Mouse (Mus musculus): ENCODE measurements around the gene Pax4.

Pax4 gene

DNA sequence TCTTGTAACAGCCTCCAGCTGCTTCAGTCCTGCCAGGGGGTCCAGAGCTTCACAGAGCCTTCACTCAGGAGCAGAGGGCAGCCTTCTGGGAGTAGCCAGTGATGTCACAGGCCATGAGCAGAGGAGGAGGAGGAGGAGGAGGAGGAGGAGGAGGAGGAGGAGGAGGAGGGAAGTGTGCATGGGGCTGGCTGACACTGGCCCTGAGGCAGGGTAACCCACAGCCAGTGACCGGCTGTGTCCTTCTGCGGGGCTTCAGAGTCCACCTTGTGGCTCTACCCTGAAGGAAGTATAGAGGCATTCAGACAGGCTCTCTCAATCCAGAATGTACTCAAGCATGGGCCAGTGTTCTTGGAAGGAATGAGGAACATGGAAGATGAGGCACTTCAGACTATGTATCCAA, at the start of gene Pax4:
Pax4 (minus strand) TSS at position 101 of the 400 bp plus-strand sequence.
- DNase-seq (ENCODE audit: low spot score) = no peak

GRCm38 (mm10) chr6:28497837-28498236, 48.7 kb upstream of the Pax4 start:
- no peak for DNase-seq (ENCODE audit: low spot score)

- DNase-seq (ENCODE audit: low spot score) = no peak
Observed at GRCm38 (mm10) chr6:28491198-28491597, 42.0 kb upstream of the Pax4 start.

GRCm38 (mm10) chr6:28490612-28491011, 41.5 kb upstream of the Pax4 start:
- no peak for DNase-seq (ENCODE audit: low spot score)

DNA sequence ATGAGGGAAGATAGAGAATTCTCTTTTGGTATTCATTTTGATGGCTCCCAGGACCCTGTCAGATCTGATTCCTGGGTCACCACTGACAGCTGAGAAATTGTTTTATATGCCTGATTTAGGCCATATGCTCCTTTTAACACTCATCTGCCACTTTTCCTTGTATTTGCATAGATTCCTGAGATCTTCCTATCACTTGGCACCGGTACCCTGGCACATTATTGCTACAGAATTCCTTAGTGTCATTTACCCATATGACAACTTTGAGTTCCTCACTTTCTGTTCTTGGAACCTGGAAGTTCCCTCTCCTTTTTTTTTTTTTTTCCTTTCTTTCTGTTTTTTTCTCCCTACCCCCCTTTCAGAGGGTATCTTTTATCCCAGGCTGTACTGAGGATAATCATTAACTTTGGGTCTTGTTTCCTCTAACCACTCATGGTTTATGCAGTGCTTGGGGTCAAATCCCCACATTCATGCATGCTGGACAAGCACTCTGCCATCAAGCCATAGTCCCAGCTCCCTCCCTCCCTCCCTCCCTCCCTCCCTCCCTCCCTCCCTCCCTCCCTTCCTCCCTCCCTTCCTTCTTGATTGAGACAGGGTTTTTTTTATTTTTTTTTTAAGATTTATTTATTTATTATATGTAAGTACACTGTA, 39.2 kb upstream of the Pax4 start:
- no peak for DNase-seq (ENCODE audit: low spot score)

GRCm38 (mm10) chr6:28486905-28487304, 37.8 kb upstream of the Pax4 start:
- no peak for DNase-seq (ENCODE audit: low spot score)

DNA sequence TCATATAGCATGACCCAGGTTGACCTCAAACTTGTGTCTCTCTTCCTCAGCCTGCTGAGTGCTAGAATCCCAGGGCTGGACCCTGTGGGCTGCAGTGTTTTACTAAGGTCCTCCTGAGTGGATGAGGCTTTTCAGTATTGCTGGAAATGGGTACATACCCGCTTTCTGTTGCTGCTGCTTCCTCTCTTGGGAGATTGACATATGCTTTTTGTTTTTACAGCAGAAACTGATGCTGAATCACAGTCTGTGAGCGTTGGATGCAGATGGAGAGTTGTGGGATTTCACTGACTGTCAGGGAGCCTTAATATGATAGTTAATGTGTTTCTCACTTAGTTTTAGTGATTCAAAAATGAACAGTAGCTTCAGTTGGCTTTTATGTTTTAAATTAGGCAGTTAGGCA, 37.3 kb upstream of the Pax4 start:
- DNase-seq (ENCODE audit: low spot score) = no peak

DNA sequence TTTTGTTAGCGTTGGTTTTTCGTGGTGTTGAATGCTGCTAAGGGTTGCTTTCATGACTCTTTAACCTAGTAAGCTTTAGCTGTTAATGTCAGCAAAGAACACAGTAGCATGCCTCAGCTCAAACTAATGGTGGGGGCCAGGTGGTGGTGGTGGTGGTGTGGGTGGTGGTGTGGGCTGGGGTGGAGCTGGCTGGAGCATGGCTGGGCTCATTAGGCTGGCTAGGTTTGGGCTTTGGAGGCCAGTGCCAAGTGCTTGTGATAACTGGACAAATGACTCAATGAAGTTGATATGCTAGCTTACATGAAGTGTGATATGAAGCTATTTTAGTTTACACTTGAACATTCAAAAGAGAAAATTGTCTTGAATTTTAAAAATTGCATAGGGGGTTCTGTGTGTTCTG, 36.9 kb upstream of the Pax4 start:
- no peak for DNase-seq (ENCODE audit: low spot score)

- DNase-seq (ENCODE audit: low spot score) = no peak
Observed at GRCm38 (mm10) chr6:28482711-28483315, 33.7 kb upstream of the Pax4 start.

DNA sequence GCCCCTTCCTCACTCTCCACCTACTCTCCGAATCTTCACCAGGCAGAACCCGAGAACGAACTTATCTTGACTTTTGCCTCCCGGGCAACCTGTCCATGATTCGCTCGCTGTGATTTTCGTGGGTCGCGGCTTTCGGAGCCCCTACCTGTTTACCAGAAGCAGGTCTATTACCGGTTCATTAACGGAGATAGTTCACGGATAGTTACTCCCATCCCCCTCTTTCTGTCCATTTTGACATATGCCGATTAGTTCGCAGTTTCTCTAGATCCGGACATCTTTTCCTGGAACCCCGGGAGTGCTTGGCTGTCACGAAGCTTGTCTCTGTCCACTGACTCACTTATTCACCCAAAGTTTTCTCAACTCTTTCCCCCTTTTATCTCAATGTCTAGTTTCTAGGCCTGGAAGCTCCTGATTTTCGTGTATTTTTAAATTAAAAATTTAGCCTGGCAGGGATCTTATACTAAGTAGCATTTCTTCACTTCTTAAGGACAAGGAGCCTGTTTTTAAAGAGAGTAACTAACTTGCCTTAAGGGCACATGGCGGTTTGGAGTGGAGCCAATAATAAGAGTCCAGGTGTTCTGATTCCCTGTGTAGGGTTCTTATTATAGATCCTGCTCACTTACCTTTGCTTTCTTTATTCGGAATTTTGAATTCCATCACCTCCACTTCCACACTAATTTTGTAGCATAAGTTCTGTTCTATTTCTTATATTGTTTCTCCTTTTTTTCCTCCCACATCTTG, 31.8 kb upstream of the Pax4 start:
- peak; percentile 54 for DNase-seq (ENCODE audit: low spot score)

DNA sequence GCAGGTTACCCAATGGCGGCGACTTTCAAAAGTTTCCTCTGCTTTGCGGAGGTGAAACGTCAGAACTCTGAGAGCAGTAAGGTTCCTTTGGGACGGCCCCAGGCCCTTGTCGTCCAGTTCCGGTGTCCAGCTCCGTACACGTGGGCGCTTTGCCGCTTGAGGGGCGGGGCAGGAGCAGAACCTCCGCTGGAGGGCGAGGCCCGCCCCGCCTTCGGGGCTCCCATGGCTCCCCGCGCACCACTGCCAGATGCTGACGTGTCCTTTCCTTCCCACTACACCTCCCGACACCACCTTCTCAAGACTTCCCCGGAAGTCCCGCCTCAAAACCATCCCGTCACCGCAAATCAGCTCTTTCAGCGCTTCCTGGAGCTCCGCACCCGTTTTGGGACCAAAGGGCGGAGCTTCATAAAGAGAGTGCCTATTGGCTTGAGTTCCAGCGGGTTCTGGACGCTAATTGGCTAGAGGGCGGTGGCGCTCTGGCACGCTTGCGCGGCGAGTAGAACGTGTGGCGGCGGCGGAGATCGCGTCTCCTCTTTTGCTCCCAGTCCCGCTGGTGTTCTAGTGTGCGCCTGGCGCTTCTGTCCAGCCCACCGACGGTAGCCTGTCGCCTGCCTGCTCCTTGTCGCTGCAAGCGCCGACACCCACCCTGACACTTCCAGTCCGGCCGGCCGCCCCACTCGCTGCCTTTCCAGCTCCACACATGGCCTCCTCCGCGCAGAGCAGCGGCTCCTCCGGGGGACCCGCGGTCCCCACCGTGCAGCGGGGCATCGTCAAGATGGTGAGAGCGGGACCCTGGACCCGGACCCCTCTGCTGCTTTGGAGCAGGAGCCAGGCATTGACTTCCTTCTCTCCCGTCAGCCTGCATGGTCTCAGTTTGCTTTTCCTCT, 31.0 kb upstream of the Pax4 start:
- peak; percentile 100 for DNase-seq (ENCODE audit: low spot score)

GRCm38 (mm10) chr6:28474839-28475238, 25.7 kb upstream of the Pax4 start, which contains the start of gene Snd1:
Snd1 (plus strand) TSS chr6:28475139.
- DNase-seq (ENCODE audit: low spot score) = no peak

DNA sequence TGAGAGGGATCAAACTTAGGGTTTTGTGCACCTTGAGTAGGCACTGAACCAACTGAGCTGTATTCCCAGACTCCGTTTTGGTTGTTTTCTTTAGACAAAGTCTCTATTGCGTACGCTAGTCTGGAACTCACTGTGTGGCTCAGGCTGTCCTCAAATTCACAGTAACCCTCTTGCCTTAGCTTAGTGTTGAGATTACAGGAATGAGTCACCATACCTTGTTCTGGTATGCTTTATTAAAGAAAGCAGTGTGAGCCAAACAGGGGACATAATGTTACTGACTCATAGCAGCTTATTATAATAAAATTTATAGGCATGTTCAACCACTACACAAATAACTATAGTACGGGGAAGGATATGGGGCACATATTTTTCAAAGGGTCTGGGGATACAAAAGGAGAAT, 25.1 kb upstream of the Pax4 start:
- no peak for DNase-seq (ENCODE audit: low spot score)

DNA sequence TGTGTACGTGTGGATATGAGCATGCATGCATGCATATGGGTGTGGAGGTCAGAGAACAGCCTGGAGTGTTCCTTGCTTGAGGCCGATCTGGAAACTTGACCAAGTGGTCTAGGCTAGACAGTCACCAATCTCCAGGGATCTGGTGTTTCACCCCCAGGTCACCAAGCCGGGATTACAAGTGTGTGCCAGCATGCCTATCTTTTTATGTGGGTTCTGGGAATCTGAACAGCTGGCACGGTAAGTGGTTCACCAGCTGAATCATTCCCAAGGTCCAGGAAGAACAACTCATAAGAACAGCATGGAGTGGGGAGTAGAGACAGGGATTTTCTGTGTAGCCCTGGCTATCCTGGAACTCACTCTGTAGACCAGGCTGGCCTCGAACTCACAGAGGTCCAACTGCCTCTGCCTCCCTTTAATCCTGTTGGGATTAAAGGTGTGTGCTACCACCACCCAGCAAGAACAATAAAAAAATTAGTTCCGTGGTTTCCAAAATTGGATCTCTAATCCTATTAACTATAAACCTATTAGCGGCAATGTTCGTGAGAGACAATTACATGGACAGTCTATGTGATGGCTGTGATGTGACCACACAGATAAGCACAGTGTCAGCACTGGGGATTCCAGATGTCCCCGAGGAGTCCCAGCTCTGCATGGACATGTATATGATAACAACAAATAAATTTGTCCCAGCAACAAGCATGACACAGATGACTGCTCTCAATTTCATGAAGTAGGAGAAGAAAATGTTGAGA, 22.3 kb upstream of the Pax4 start:
- DNase-seq (ENCODE audit: low spot score) = no peak

GRCm38 (mm10) chr6:28470621-28471020, 21.5 kb upstream of the Pax4 start:
- no peak for DNase-seq (ENCODE audit: low spot score)

DNA sequence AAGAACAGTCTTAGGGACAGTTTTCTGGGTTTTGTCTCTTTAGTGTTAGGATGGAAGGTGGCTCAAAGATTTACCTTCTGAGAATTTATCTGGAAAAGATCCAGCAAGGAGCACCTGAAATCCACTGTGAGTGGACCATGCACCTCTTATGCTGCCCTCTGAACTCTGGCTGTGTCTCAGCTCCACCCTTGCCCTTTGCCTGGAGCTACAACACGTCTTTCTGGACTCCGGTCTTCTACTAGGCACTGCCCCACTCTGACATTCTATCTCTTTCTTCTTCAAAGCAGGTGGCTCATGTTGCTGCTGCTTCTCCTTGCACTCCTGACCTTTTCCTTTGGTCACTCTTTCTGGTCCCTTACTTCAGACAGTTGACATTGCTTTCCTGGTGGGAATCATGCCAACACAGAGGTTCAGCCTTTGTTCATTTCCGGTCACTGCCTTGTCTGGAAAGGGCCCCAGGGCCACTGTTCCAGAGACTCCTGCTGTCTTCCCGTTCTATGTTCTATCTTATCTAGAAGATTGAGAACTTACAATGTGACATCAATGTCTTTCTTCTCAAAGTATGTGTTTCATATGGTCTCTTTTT, 21.0 kb upstream of the Pax4 start:
- no peak for DNase-seq (ENCODE audit: low spot score)

GRCm38 (mm10) chr6:28464630-28465029, 15.5 kb upstream of the Pax4 start:
- no peak for DNase-seq (ENCODE audit: low spot score)

DNA sequence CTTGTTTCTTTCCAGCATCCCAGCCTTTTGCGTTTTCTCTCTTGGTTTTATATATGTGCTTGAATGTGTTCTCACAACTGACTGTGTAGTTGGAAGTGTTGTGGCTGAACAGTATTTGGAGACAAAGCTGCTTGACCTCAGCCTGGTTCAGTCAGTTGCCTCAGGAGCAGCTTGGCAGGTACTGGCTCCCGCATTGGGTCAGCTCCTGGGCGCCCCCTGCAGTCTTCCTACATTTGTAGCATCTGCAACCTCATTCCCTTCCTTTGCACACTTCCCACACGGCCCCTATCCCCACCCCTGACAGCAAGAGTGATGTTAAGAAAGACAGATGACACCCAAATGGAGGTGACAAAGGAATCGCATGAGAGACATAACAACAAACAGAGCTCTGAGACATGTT, 11.4 kb upstream of the Pax4 start:
- DNase-seq (ENCODE audit: low spot score) = peak; percentile 37

- no peak for DNase-seq (ENCODE audit: low spot score)
Observed at GRCm38 (mm10) chr6:28459221-28459668, 10.1 kb upstream of the Pax4 start.

GRCm38 (mm10) chr6:28450977-28451376, 1.8 kb upstream of the Pax4 start:
- DNase-seq (ENCODE audit: low spot score) = no peak

- DNase-seq (ENCODE audit: low spot score) = no peak
Observed at GRCm38 (mm10) chr6:28450481-28450880, 1.3 kb upstream of the Pax4 start.

Measured in testis, postnatal 14 days (tissue).